35 mouse cellular contexts compared by ENCODE assay signal in genomic region chr4:43465935-43466334, GRCm38 (mm10). TPM values are rescaled to one million over a fixed set of nuclear protein-coding genes. Genes with fewer than 3 reads are reported as not detected.
DNase-seq lines count a peak whose midpoint lies in the region; ATAC-seq and TF ChIP-seq lines count a peak whose summit lies in the region.
"Had no signal": no experiment of that assay in that cellular context is flagged by ENCODE, and none has a peak within 500 bp of the region (broad histone marks: within the 10 kb centered on the region; RNA-seq: fewer than 3 reads in every experiment).

No protein-coding gene starts in this region.

- H3K4me3 ChIP-seq in heart, embryonic 12.5 days, result no peak overlapping the region
- no peak overlapping the region for H3K4me3 ChIP-seq in testis, adult 2 months (ENCODE audit: control insufficient read depth, low read depth, low read length)
- no peak overlapping the region for H3K4me3 ChIP-seq in forebrain, embryonic 15.5 days
- H3K4me3 ChIP-seq: forebrain, embryonic 13.5 days; gastrocnemius, adult 2 months; midbrain, embryonic 10.5 days; midbrain, embryonic 15.5 days had no signal

- no peak overlapping the region for H3K9ac ChIP-seq in heart, embryonic 12.5 days
- no peak overlapping the region for H3K9ac ChIP-seq in forebrain, embryonic 15.5 days (replicated peaks)
- H3K9ac ChIP-seq: forebrain, embryonic 13.5 days; hindbrain, embryonic 14.5 days; liver, embryonic 14.5 days; midbrain, embryonic 15.5 days had no signal

- H3K36me3 ChIP-seq in heart, embryonic 12.5 days, result no peaks in the 10 kb centered on the region
- H3K36me3 ChIP-seq in testis, adult 2 months (ENCODE audit: control insufficient read depth, insufficient read depth, low read length), result no peaks in the 10 kb centered on the region
- H3K36me3 ChIP-seq in splenic B cell, adult 2 months (ENCODE audit: control insufficient read depth, insufficient read depth, low read length, poor library complexity, severe bottlenecking), result no peaks in the 10 kb centered on the region
- no peaks in the 10 kb centered on the region for H3K36me3 ChIP-seq in forebrain, embryonic 15.5 days
- H3K36me3 ChIP-seq: midbrain, embryonic 10.5 days; midbrain, embryonic 15.5 days had no signal

- no peaks in the 10 kb centered on the region for H3K9me3 ChIP-seq in heart, embryonic 12.5 days (replicated peaks)
- no peaks in the 10 kb centered on the region for H3K9me3 ChIP-seq in forebrain, embryonic 15.5 days
- H3K9me3 ChIP-seq: forebrain, embryonic 13.5 days; midbrain, embryonic 10.5 days; midbrain, embryonic 15.5 days had no signal

- no peak for TF ChIP-seq POLR2A in testis, adult 2 months (IDR thresholded peaks at IDR 0.05; ENCODE audit: control insufficient read depth, low read depth, low read length)

- no peaks in the 10 kb centered on the region for H3K27me3 ChIP-seq in heart, embryonic 12.5 days (replicated peaks)
- H3K27me3 ChIP-seq in testis, adult 2 months (ENCODE audit: control insufficient read depth, insufficient read depth, low read length), result no peaks in the 10 kb centered on the region
- no peaks in the 10 kb centered on the region for H3K27me3 ChIP-seq in splenic B cell, adult 2 months (ENCODE audit: control insufficient read depth, insufficient read depth, low read length, poor library complexity, severe bottlenecking)
- H3K27me3 ChIP-seq in forebrain, embryonic 15.5 days, result no peaks in the 10 kb centered on the region
- H3K27me3 ChIP-seq: forebrain, embryonic 13.5 days; midbrain, embryonic 15.5 days had no signal

- ATAC-seq in heart, embryonic 12.5 days (ENCODE audit: insufficient number of reproducible peaks, low FRiP score), result 0 out of 2 replicates have a peak, but pooled peaks have one; percentile 36
- peak; percentile 89 for ATAC-seq in granulocyte monocyte progenitor cell, adult 5-6 weeks (replicated peaks; ENCODE audit: poor library complexity, severe bottlenecking)
- no peak for ATAC-seq in forebrain, embryonic 15.5 days (replicated peaks)
- ATAC-seq: forebrain, embryonic 13.5 days; intestine, postnatal 0 days; midbrain, embryonic 15.5 days had no signal

- no peak overlapping the region for H3K4me2 ChIP-seq in heart, embryonic 12.5 days
- H3K4me2 ChIP-seq in forebrain, embryonic 15.5 days (replicated peaks), result no peak overlapping the region
- H3K4me2 ChIP-seq: forebrain, embryonic 13.5 days; hindbrain, embryonic 14.5 days; midbrain, embryonic 15.5 days had no signal

- no peak overlapping the region for H3K27ac ChIP-seq in heart, embryonic 12.5 days (ENCODE audit: poor library complexity, severe bottlenecking)
- peak overlapping the region; percentile 30; the same call in 1 of the 2 replicates for H3K27ac ChIP-seq in testis, adult 2 months (ENCODE audit: control insufficient read depth, insufficient read depth, low read depth, low read length)
- H3K27ac ChIP-seq in forebrain, embryonic 15.5 days (replicated peaks), result no peak overlapping the region
- H3K27ac ChIP-seq: forebrain, embryonic 13.5 days; gastrocnemius, adult 2 months; hindbrain, embryonic 14.5 days; liver, embryonic 14.5 days; midbrain, embryonic 10.5 days; midbrain, embryonic 15.5 days; stomach, postnatal 0 days had no signal

- WGBS in heart, embryonic 12.5 days, result 77% methylated on average over 6 of the region's 6 CpGs
- 92% methylated on average over 6 of the region's 6 CpGs for WGBS in forebrain, embryonic 15.5 days

- H3K4me1 ChIP-seq in heart, embryonic 12.5 days (replicated peaks), result no peaks in the 10 kb centered on the region
- no peaks in the 10 kb centered on the region for H3K4me1 ChIP-seq in testis, adult 2 months (ENCODE audit: control insufficient read depth, insufficient read depth, low read length)
- H3K4me1 ChIP-seq in forebrain, embryonic 15.5 days, result no peaks in the 10 kb centered on the region
- H3K4me1 ChIP-seq: forebrain, embryonic 13.5 days; midbrain, embryonic 10.5 days; midbrain, embryonic 15.5 days had no signal

- no peak for DNase-seq in heart, adult 8-10 months (ENCODE audit: low spot score)
- no peak for DNase-seq in testis, postnatal 14 days (ENCODE audit: low spot score)
- DNase-seq in splenic B cell, adult 2 months (ENCODE audit: low read depth, low spot score), result peak; percentile 47
- no peak for DNase-seq in kidney, postnatal 10 days
- DNase-seq: adrenal gland, postnatal 14 days; cerebellum, adult 8-10 months; cerebellum, postnatal 25 days; gastrocnemius, adult 2 months; gastrocnemius, postnatal 36 days; heart, postnatal 36 days; kidney, postnatal 25 days; lung, adult 2 months; lung, postnatal 10 days; right cerebral cortex, adult 18-20 months; right cerebral cortex, postnatal 4 days had no signal

- TF ChIP-seq CTCF in testis, adult 2 months (IDR thresholded peaks at IDR 0.05; ENCODE audit: control insufficient read depth, insufficient read depth, insufficient replicate concordance, low read depth, low read length), result no peak

RNA-seq across cellular contexts. Expression of gene Cd72, which starts 11.5 kb away (rescaled TPM):
- 0.82 and 2.0 TPM in 2 replicates for polyA plus RNA-seq in heart, embryonic 12.5 days (2016; fragmentation: Nextera tagmentation; extraction: Ambion mirVana)
- total RNA-seq in heart, adult 8-10 months (2022), result 1 to 10 TPM in 1 of 4 experiments, under 1 TPM in 3; 0.24 to 1.1 (median 0.69) TPM
- polyA plus RNA-seq in testis, adult 2 months (2012; rRNA removed), result 0.34 and 0.63 TPM in 2 replicates
- total RNA-seq in granulocyte monocyte progenitor cell, adult 5-6 weeks (2014; fragmentation: Nextera tagmentation), result 7.7 and 11.1 TPM in 2 replicates
- 7.0 and 9.1 TPM in 2 replicates for total RNA-seq in granulocyte monocyte progenitor cell, adult 5-6 weeks (2017)
- 4.3 TPM in 2 replicates for polyA plus RNA-seq in forebrain, embryonic 15.5 days (2015; fragmentation: Nextera tagmentation; extraction: Ambion mirVana)
- total RNA-seq: gastrocnemius, adult 2 months; gastrocnemius, postnatal 36 days; layer of hippocampus, adult 18-20 months; layer of hippocampus, postnatal 10 days had no signal

RNA-seq across cellular contexts. Expression of gene Sit1, which starts 17.6 kb away (rescaled TPM):
- polyA plus RNA-seq in heart, embryonic 12.5 days (2016; fragmentation: Nextera tagmentation; extraction: Ambion mirVana), result not detected in 2 replicates
- not detected for total RNA-seq in heart, adult 8-10 months (2022)
- polyA plus RNA-seq in testis, adult 2 months (2012; rRNA removed), result not detected in 2 replicates
- not detected in 2 replicates for total RNA-seq in granulocyte monocyte progenitor cell, adult 5-6 weeks (2014; fragmentation: Nextera tagmentation)
- total RNA-seq in granulocyte monocyte progenitor cell, adult 5-6 weeks (2017), result not detected in 2 replicates
- not detected in 2 replicates for polyA plus RNA-seq in forebrain, embryonic 15.5 days (2015; fragmentation: Nextera tagmentation; extraction: Ambion mirVana)
- total RNA-seq: gastrocnemius, adult 2 months; gastrocnemius, postnatal 36 days; heart, postnatal 36 days; layer of hippocampus, adult 18-20 months; layer of hippocampus, postnatal 10 days; left cerebral cortex, adult 18-20 months; left cerebral cortex, postnatal 14 days had no signal
- polyA plus RNA-seq: brain, embryonic 14.5 days; embryonic facial prominence, embryonic 11.5 days; forebrain, embryonic 13.5 days; hindbrain, embryonic 14.5 days; intestine, postnatal 0 days; kidney, embryonic 14.5 days; limb, embryonic 14.5 days; midbrain, embryonic 10.5 days; midbrain, embryonic 15.5 days; neural tube, embryonic 11.5 days; stomach, postnatal 0 days had no signal

RNA-seq across cellular contexts. Expression of gene Tesk1, which starts 24.2 kb away (rescaled TPM):
- 10.3 and 11.6 TPM in 2 replicates for polyA plus RNA-seq in heart, embryonic 12.5 days (2016; fragmentation: Nextera tagmentation; extraction: Ambion mirVana)
- 10 to 100 TPM; 31.3 to 38.2 (median 35.2) TPM for total RNA-seq in heart, adult 8-10 months (2022)
- polyA plus RNA-seq in testis, adult 2 months (2012; rRNA removed), result 935 and 983 TPM in 2 replicates
- 6.9 and 24.2 TPM in 2 replicates for total RNA-seq in granulocyte monocyte progenitor cell, adult 5-6 weeks (2014; fragmentation: Nextera tagmentation)
- 5.9 and 7.4 TPM in 2 replicates for total RNA-seq in granulocyte monocyte progenitor cell, adult 5-6 weeks (2017)
- polyA plus RNA-seq in forebrain, embryonic 15.5 days (2015; fragmentation: Nextera tagmentation; extraction: Ambion mirVana), result 10.7 and 12.5 TPM in 2 replicates

RNA-seq across cellular contexts. Expression of gene Ccdc107, which starts 26.8 kb away (rescaled TPM):
- polyA plus RNA-seq in heart, embryonic 12.5 days (2016; fragmentation: Nextera tagmentation; extraction: Ambion mirVana), result 63.6 and 66.4 TPM in 2 replicates
- 10 to 100 TPM; 28.7 to 39.4 (median 32.4) TPM for total RNA-seq in heart, adult 8-10 months (2022)
- polyA plus RNA-seq in testis, adult 2 months (2012; rRNA removed), result 33.5 and 46.6 TPM in 2 replicates
- total RNA-seq in granulocyte monocyte progenitor cell, adult 5-6 weeks (2014; fragmentation: Nextera tagmentation), result 28.2 and 44.7 TPM in 2 replicates
- 48.0 and 56.1 TPM in 2 replicates for total RNA-seq in granulocyte monocyte progenitor cell, adult 5-6 weeks (2017)
- polyA plus RNA-seq in forebrain, embryonic 15.5 days (2015; fragmentation: Nextera tagmentation; extraction: Ambion mirVana), result 61.0 and 61.8 TPM in 2 replicates

RNA-seq across cellular contexts. Expression of gene Arhgef39, which starts 33.6 kb away (rescaled TPM):
- 37.7 and 38.7 TPM in 2 replicates for polyA plus RNA-seq in heart, embryonic 12.5 days (2016; fragmentation: Nextera tagmentation; extraction: Ambion mirVana)
- total RNA-seq in heart, adult 8-10 months (2022), result not detected
- polyA plus RNA-seq in testis, adult 2 months (2012; rRNA removed), result 26.6 and 27.3 TPM in 2 replicates
- 52.0 and 55.5 TPM in 2 replicates for total RNA-seq in granulocyte monocyte progenitor cell, adult 5-6 weeks (2014; fragmentation: Nextera tagmentation)
- total RNA-seq in granulocyte monocyte progenitor cell, adult 5-6 weeks (2017), result 63.7 and 81.2 TPM in 2 replicates
- 17.5 and 25.3 TPM in 2 replicates for polyA plus RNA-seq in forebrain, embryonic 15.5 days (2015; fragmentation: Nextera tagmentation; extraction: Ambion mirVana)
- total RNA-seq: gastrocnemius, adult 2 months; layer of hippocampus, adult 18-20 months had no signal

Comparison
In these comparisons a context has a peak if more than half of its experiments do, and no peak if none do; other contexts are left out.
1. RNA of gene Tesk1, which starts 24.2 kb away (polyA plus RNA-seq): 935 to 983 TPM in testis, adult 2 months; 10.7 to 12.5 TPM in forebrain, embryonic 15.5 days and 10.3 to 11.6 TPM in heart, embryonic 12.5 days; every median in the first group is over 10 times any median in the second.